Mouse (Mus musculus) kidney, adult 2 months (tissue): ENCODE data around the gene Hspa1a. TPM values are rescaled to one million over a fixed set of nuclear protein-coding genes. Genes with fewer than 3 reads are reported as not detected.

Source experiments
- DNase-seq: peaks from one replicate; pipeline ENCODE4 v3.0.0; 2021
- H3K27ac ChIP-seq: fragments of 200-500 bp; 2 replicates; pipeline ENCODE4 v1.5.1; 2012; ENCODE audit warnings: low read depth, low read length, control low read depth, inconsistent platforms; ENCODE audit not compliant: insufficient read depth
- H3K27me3 ChIP-seq: fragments of 200-500 bp; replicated peaks from 2 replicates; pipeline ENCODE4 v1.6.1; 2012; ENCODE audit warnings: mild to moderate bottlenecking, moderate library complexity, low read length, inconsistent platforms; ENCODE audit not compliant: control insufficient read depth, insufficient read depth
- H3K36me3 ChIP-seq: fragments of 200-500 bp; 2 replicates; pipeline ENCODE4 v1.6.1; 2012; ENCODE audit warnings: mild to moderate bottlenecking, moderate library complexity, low read length, inconsistent platforms; ENCODE audit not compliant: control insufficient read depth, insufficient read depth
- H3K4me1 ChIP-seq: fragments of 200-500 bp; 2 replicates; pipeline ENCODE4 v1.6.1; 2011; ENCODE audit warnings: low read length; ENCODE audit not compliant: control insufficient read depth, insufficient read depth
- H3K4me3 ChIP-seq: fragments of 200-500 bp; 2 replicates; pipeline ENCODE4 v1.5.1; 2011; ENCODE audit warnings: mild to moderate bottlenecking, low read depth, low read length, control low read depth; ENCODE audit not compliant: insufficient read depth
- CTCF ChIP-seq: fragments of 200-500 bp; conservative IDR thresholded peaks from 2 replicates; pipeline ENCODE4 v1.5.1; 2011; ENCODE audit warnings: low read depth, mild to moderate bottlenecking, control low read depth, low read length, moderate library complexity, mixed read lengths; ENCODE audit not compliant: insufficient read depth, insufficient read length
- POLR2A ChIP-seq: fragments of 200-500 bp; IDR thresholded peaks from one replicate; pipeline ENCODE4 v1.6.1; 2011; ENCODE audit warnings: low read depth, low read length, control low read depth
- WGBS: fragments of 180-500 bp; shearing (Covaris S2); methylation state at CpG from one replicate; pipeline ENCODE4 v1.1.7; 2018; 5-methylcytosine and 5-hydroxymethylcytosine counted together
- polyA plus RNA-seq: library from polyadenylated mRNA; depleted of rRNA; stranded (reverse); fragments of >200 nt; gene quantifications from 2 replicates; pipeline ENCODE4 v1.2.3, GENCODE M21; 2012

Hspa1a gene
- polyA plus RNA-seq, 1 experiment: 23.4 TPM

- Histone ChIP-seq H3K27ac (no peak overlapping the region), H3K4me1 (peaks cover 8% of the 10 kb centered on the region; the same call in 1 of the 2 replicates), H3K36me3 (no peaks in the 10 kb centered on the region), H3K4me3 (no peak overlapping the region), H3K27me3 (no peaks in the 10 kb centered on the region)
- 34% methylated on average over 1 of the region's 1 CpGs for WGBS
- no peak for DNase-seq
- no peak for TF ChIP-seq CTCF
- TF ChIP-seq POLR2A: no peak
Measured at GRCm38 (mm10) chr17:34956340-34956739, 15.6 kb downstream of the Hspa1a start.

- no peaks in the 10 kb centered on the region for H3K27me3 ChIP-seq
- DNase-seq: no peak
- H3K4me3 ChIP-seq: no peak overlapping the region
- 82% methylated on average over 3 of the region's 3 CpGs for WGBS
- H3K27ac ChIP-seq: no peak overlapping the region
- no peak for TF ChIP-seq CTCF
- TF ChIP-seq POLR2A: no peak
- peaks cover 8% of the 10 kb centered on the region; the same call in 1 of the 2 replicates for H3K4me1 ChIP-seq
- no peaks in the 10 kb centered on the region for H3K36me3 ChIP-seq
Measured at GRCm38 (mm10) chr17:34955884-34956283, 16.1 kb downstream of the Hspa1a start.

GRCm38 (mm10) chr17:34954831-34955230 is 17.1 kb downstream of the Hspa1a start:
- Histone ChIP-seq H3K36me3 (no peaks in the 10 kb centered on the region), H3K4me1 (peaks cover 9% of the 10 kb centered on the region; the same call in 1 of the 2 replicates), H3K4me3 (no peak overlapping the region), H3K27ac (no peak overlapping the region), H3K27me3 (no peaks in the 10 kb centered on the region)
- no peak for DNase-seq
- 87% methylated on average over 4 of the region's 4 CpGs for WGBS
- TF ChIP-seq CTCF: no peak
- no peak for TF ChIP-seq POLR2A

- Histone ChIP-seq H3K27me3 (no peaks in the 10 kb centered on the region), H3K36me3 (no peaks in the 10 kb centered on the region), H3K4me1 (peaks cover 9% of the 10 kb centered on the region; the same call in 1 of the 2 replicates), H3K4me3 (no peak overlapping the region), H3K27ac (no peak overlapping the region)
- 39% methylated on average over 4 of the region's 4 CpGs for WGBS
- DNase-seq: peak; percentile 80
- TF ChIP-seq POLR2A (no peak), CTCF (no peak)
Measured at GRCm38 (mm10) chr17:34953904-34954303, 18.1 kb downstream of the Hspa1a start.

- no peak overlapping the region; the same call in 1 of the 2 replicates for H3K27ac ChIP-seq
- H3K36me3 ChIP-seq: no peaks in the 10 kb centered on the region
- TF ChIP-seq CTCF: no peak
- TF ChIP-seq POLR2A: no peak
- no peak for DNase-seq
- no peak overlapping the region for H3K4me3 ChIP-seq
- H3K4me1 ChIP-seq: peaks cover 9% of the 10 kb centered on the region; the same call in 1 of the 2 replicates
- 93% methylated on average over 3 of the region's 3 CpGs for WGBS
- H3K27me3 ChIP-seq: no peaks in the 10 kb centered on the region
Measured at GRCm38 (mm10) chr17:34953258-34953657, 18.7 kb downstream of the Hspa1a start.

GRCm38 (mm10) chr17:34952378-34953040 is 19.4 kb downstream of the Hspa1a start:
- peak; percentile 83 for DNase-seq
- WGBS: under 1% methylated on average over 23 of the region's 23 CpGs
- peak overlapping the region; percentile 99 for H3K4me3 ChIP-seq
- H3K36me3 ChIP-seq: no peaks in the 10 kb centered on the region
- H3K27ac ChIP-seq: peak overlapping the region; percentile 85
- TF ChIP-seq CTCF (peak; percentile 67), POLR2A (peak; percentile 84)
- H3K4me1 ChIP-seq: peaks cover 9% of the 10 kb centered on the region; the same call in 1 of the 2 replicates
- no peaks in the 10 kb centered on the region for H3K27me3 ChIP-seq

GRCm38 (mm10) chr17:34951636-34952377 is 20.1 kb downstream of the Hspa1a start:
- no peak for DNase-seq
- TF ChIP-seq CTCF (no peak), POLR2A (no peak)
- WGBS: under 1% methylated on average over 29 of the region's 29 CpGs

More at GRCm38 (mm10) chr17:34951636-34952377, 20.1 kb downstream of the Hspa1a start:
- Histone ChIP-seq H3K4me1 (peaks cover 9% of the 10 kb centered on the region; the same call in 1 of the 2 replicates), H3K27me3 (no peaks in the 10 kb centered on the region), H3K27ac (peak overlapping the region; percentile 85), H3K4me3 (peak overlapping the region; percentile 99), H3K36me3 (no peaks in the 10 kb centered on the region)
